Mouse (Mus musculus): ENCODE measurements at regions not wholly inside any gene's neighbourhood (a gene's known extent, or its start where the extent isn't known, plus 50 kb on each side); places are given as distances from the start of the nearest gene placed in this dataset.

GRCm38 (mm10) chr6:48222971-48223370 lies 136.6 kb upstream of the Zfp746 start:
- no peak for TF ChIP-seq CTCF (IDR thresholded peaks at IDR 0.05; ENCODE audit: borderline replicate concordance, insufficient read depth, low read depth, low read length)
- no peak for TF ChIP-seq POLR2A (IDR thresholded peaks at IDR 0.05; ENCODE audit: borderline replicate concordance, insufficient read depth, low read length)

Measured in cerebellum, adult 2 months (tissue).